Mouse (Mus musculus): Measurements from ENCODE around the gene Trim21. TPM values are rescaled to one million over a fixed set of nuclear protein-coding genes. Genes with fewer than 3 reads are reported as not detected.

Trim21 gene
- total RNA-seq, 2 experiments from 2014 or later = 1.9 to 2.3 TPM

GRCm38 (mm10) chr7:102508666-102509065 lies 56.6 kb downstream of the Trim21 start:
- DNase-seq = no peak
- intact Hi-C loops (cut with DNase I) = loop anchor here (5.0 kb wide), 1 partner anchor 1364 kb away; no protein-coding TSS in a partner anchor

GRCm38 (mm10) chr7:102508066-102508465 lies 57.2 kb downstream of the Trim21 start:
- intact Hi-C loops (cut with DNase I) = loop anchor here (5.0 kb wide), 1 partner anchor 1364 kb away; no protein-coding TSS in a partner anchor
- DNase-seq = no peak

Other genes with a start within 250 kb of the Trim21 start
- 10 to 100 TPM; 24.8 to 25.0 TPM for gene Rrm1, start 123.8 kb downstream of the Trim21 start, total RNA-seq (2021)
- not detected for gene Olfr543, start 83.8 kb downstream of the Trim21 start, total RNA-seq (2021)
- not detected for gene Olfr544, start 77.2 kb downstream of the Trim21 start, total RNA-seq (2021)
- gene Olfr545, start 65.9 kb downstream of the Trim21 start, total RNA-seq (2021) = not detected
- gene Olfr547, start 30.7 kb downstream of the Trim21 start, total RNA-seq (2021) = not detected
- gene Olfr548-ps1, start 24.6 kb downstream of the Trim21 start, total RNA-seq (2021) = not detected
- gene Olfr549, start 15.6 kb downstream of the Trim21 start, total RNA-seq (2021) = not detected
- under 1 TPM in 1 of 2 experiments, not detected in 1; 0.08 TPM for gene Olfr550, start 6.0 kb upstream of the Trim21 start, total RNA-seq (2021)
- not detected for gene Olfr551, start 26.4 kb upstream of the Trim21 start, total RNA-seq (2021)
- not detected for gene Olfr552, start 32.3 kb upstream of the Trim21 start, total RNA-seq (2021)
- gene Olfr553, start 52.7 kb upstream of the Trim21 start, total RNA-seq (2021) = not detected
- gene Olfr554, start 72.9 kb upstream of the Trim21 start, total RNA-seq (2021) = not detected
- not detected for gene Olfr555, start 93.3 kb upstream of the Trim21 start, total RNA-seq (2021)
- not detected for gene Olfr556, start 99.4 kb upstream of the Trim21 start, total RNA-seq (2021)
- 1 to 10 TPM; 5.9 to 6.1 TPM for gene Trim68, start 121.8 kb upstream of the Trim21 start, total RNA-seq (2021)
- not detected for gene Olfr557, start 130.4 kb upstream of the Trim21 start, total RNA-seq (2021)
- under 1 TPM; 0.12 to 0.14 TPM for gene Olfr558, start 136.7 kb upstream of the Trim21 start, total RNA-seq (2021)
- gene Olfr33, start 153.6 kb upstream of the Trim21 start, total RNA-seq (2021) = not detected
- not detected for gene Olfr559, start 162.0 kb upstream of the Trim21 start, total RNA-seq (2021)
- gene Olfr560, start 193.9 kb upstream of the Trim21 start, total RNA-seq (2021) = not detected
- gene Olfr78, start 194.0 kb upstream of the Trim21 start, total RNA-seq (2021) = under 1 TPM; 0.28 to 0.36 TPM
- gene Olfr561, start 205.7 kb upstream of the Trim21 start, total RNA-seq (2021) = not detected
- not detected for gene Olfr564, start 238.0 kb upstream of the Trim21 start, total RNA-seq (2021)

All from left cerebral cortex, postnatal 4 days (tissue).